Mouse (Mus musculus): ENCODE results near the gene Olfr392. TPM values are rescaled to one million over a fixed set of nuclear protein-coding genes. Genes with fewer than 3 reads are reported as not detected.

Gene Olfr392
- polyA plus RNA-seq (2015; fragmentation: Nextera tagmentation; extraction: Ambion mirVana), result not detected in 2 replicates

DNA sequence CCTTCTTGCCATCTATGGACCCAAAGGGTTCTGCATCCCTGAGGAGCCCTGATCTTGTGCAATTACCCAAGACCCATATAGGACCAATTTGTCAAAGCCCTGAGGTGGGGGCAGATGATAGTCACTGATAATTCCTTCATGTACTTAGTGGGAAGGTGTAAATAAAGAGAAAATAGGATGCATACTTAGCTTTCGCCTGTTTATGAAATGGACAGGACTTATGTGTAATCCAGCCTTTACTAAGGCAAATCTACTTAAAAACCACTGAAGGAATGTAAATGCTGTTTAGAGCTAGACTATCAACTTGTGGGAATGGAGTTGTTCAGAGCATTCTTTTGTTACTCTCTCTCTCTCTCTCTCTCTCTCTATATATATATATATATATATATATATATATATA, at the start of gene Olfr392:
Olfr392 (minus strand) TSS at position 101 of the 400 bp plus-strand sequence.
- no peaks in the 10 kb centered on the region for H3K4me1 ChIP-seq (replicated peaks)
- H3K27ac ChIP-seq, result no peak within 1 kb of the TSS
- no peak for ATAC-seq
- H3K9ac ChIP-seq, result no peak within 1 kb of the TSS
- H3K4me3 ChIP-seq (replicated peaks), result no peak within 1 kb of the TSS
- no peak within 1 kb of the TSS for H3K4me2 ChIP-seq (replicated peaks)
- 89% methylated on average over 1 of the region's 1 CpGs for WGBS
- H3K36me3 ChIP-seq, result no peaks in the 10 kb centered on the region
- no peaks in the 10 kb centered on the region for H3K27me3 ChIP-seq (replicated peaks)
- H3K9me3 ChIP-seq, result no peaks in the 10 kb centered on the region

DNA sequence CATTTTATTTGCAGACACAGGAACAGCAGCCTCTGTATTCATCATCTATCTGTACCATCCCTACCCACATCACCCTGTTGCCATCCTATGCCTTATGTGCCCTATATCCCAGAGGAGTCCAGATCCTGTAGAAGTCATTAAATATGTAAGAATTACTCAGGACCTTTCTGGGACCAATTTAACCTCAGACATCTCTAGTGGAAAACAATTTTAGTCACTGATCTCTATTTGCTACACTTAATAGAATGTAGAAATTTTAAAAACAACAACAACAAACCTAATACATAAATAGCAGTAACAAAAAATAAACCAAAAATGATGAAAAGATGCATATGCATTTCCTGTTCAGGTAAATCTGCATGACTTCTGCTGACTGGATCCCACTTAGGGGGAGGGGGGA, 34.5 kb upstream of the Olfr392 start, which contains the start of gene Olfr393:
Olfr393 (minus strand) TSS at position 101 of the 400 bp plus-strand sequence.
- Histone ChIP-seq H3K9ac (no peak within 1 kb of the TSS), H3K27me3 (replicated peaks) (no peaks in the 10 kb centered on the region), H3K36me3 (no peaks in the 10 kb centered on the region), H3K4me2 (replicated peaks) (no peak within 1 kb of the TSS), H3K4me3 (replicated peaks) (no peak within 1 kb of the TSS), H3K9me3 (no peaks in the 10 kb centered on the region), H3K27ac (no peak within 1 kb of the TSS), H3K4me1 (replicated peaks) (no peaks in the 10 kb centered on the region)
- no peak for ATAC-seq

DNA sequence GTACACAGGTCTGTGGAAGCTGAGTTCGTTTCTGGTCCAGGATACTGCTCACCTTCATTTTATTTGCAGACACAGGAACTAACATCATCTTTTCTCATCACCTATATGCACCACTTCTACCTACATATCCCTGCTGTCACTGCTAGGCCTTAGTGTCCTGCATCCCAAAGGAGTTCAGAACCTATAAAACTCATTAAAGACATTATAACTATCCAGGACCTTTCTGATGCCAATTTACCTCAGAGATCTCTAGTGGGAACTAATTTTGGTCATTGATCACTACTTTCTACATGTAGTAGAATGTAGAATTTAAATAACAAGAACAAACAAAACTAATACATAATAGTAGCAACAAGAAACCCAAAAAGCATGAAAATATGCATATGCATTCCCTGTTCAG, 13.9 kb downstream of the Olfr392 start, which contains the start of gene Olfr391-ps:
Olfr391-ps (minus strand) TSS at position 101 of the 400 bp plus-strand sequence.
- no peak within 1 kb of the TSS for H3K9ac ChIP-seq
- ATAC-seq, result no peak
- no peaks in the 10 kb centered on the region for H3K27me3 ChIP-seq (replicated peaks)
- H3K4me1 ChIP-seq (replicated peaks), result no peaks in the 10 kb centered on the region
- 24% methylated on average over 1 of the region's 1 CpGs for WGBS
- no peak within 1 kb of the TSS for H3K27ac ChIP-seq
- no peaks in the 10 kb centered on the region for H3K9me3 ChIP-seq
- H3K36me3 ChIP-seq, result no peaks in the 10 kb centered on the region
- H3K4me3 ChIP-seq (replicated peaks), result no peak within 1 kb of the TSS
- H3K4me2 ChIP-seq (replicated peaks), result no peak within 1 kb of the TSS

DNA sequence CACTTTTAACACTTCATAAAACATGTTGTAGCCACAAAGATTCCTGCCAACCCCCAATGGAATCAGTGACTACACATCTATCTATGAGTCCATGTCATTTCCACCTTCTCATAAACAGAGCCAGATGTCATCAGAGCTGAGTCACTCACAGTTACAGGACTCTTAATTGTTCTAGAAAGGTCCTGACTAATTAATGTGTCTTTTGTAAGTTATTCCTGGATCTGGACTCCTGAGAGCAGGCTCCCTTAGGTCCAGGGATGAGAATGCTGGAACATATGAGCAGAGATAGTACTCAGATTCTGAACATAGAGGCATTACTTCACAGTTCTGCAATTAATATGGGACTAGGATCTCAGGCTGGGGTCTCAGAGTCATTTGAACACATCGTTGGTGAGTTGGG, 34.2 kb downstream of the Olfr392 start, which contains the start of gene Olfr390:
Olfr390 (plus strand) TSS at position 301 of the 400 bp plus-strand sequence.
- Histone ChIP-seq H3K4me3 (replicated peaks) (no peak within 1 kb of the TSS), H3K9ac (no peak within 1 kb of the TSS), H3K9me3 (no peaks in the 10 kb centered on the region), H3K4me2 (replicated peaks) (no peak within 1 kb of the TSS), H3K4me1 (replicated peaks) (no peaks in the 10 kb centered on the region), H3K27ac (no peak within 1 kb of the TSS), H3K27me3 (replicated peaks) (no peaks in the 10 kb centered on the region), H3K36me3 (no peaks in the 10 kb centered on the region)
- WGBS, result 65% methylated on average over 1 of the region's 1 CpGs
- no peak for ATAC-seq

DNA sequence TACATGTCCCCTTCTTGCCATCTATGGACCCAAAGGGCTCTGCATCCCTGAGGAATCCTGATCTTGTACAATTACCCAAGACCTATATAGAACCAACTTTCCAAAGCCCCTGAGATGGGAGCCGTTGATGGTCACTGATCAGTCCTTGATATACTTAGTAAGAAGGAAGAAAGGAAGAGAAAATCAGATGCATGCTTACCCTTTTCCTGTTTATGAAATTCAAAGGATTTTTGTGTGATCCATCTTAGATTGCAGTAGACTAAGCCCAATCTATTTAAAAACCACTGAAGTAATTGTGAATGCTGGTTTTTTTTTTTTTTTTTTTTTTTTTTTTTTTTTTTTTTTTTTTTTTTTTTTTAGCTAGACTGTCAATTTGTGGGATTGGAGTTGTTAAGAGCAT, 36.2 kb downstream of the Olfr392 start, which contains the start of gene Olfr389:
Olfr389 (minus strand) TSS at position 101 of the 400 bp plus-strand sequence.
- no peaks in the 10 kb centered on the region for H3K9me3 ChIP-seq
- H3K36me3 ChIP-seq, result no peaks in the 10 kb centered on the region
- no peak within 1 kb of the TSS for H3K4me3 ChIP-seq (replicated peaks)
- no peak within 1 kb of the TSS for H3K27ac ChIP-seq
- H3K4me1 ChIP-seq (replicated peaks), result no peaks in the 10 kb centered on the region
- no peak for ATAC-seq
- H3K9ac ChIP-seq, result no peak within 1 kb of the TSS
- no peaks in the 10 kb centered on the region for H3K27me3 ChIP-seq (replicated peaks)
- no peak within 1 kb of the TSS for H3K4me2 ChIP-seq (replicated peaks)
- 84% methylated on average over 1 of the region's 1 CpGs for WGBS

Other genes starting within 250 kb of the Olfr392 start
- not detected in 2 replicates for gene Olfr385, start 224.0 kb downstream of the Olfr392 start, polyA plus RNA-seq (2015; fragmentation: Nextera tagmentation; extraction: Ambion mirVana)
- gene Olfr384, start 218.5 kb downstream of the Olfr392 start, polyA plus RNA-seq (2015; fragmentation: Nextera tagmentation; extraction: Ambion mirVana), result not detected in 2 replicates
- not detected in 2 replicates for gene Zfp735, start 128.3 kb downstream of the Olfr392 start, polyA plus RNA-seq (2015; fragmentation: Nextera tagmentation; extraction: Ambion mirVana)
- not detected in 2 replicates for gene Olfr389, start 36.3 kb downstream of the Olfr392 start, polyA plus RNA-seq (2015; fragmentation: Nextera tagmentation; extraction: Ambion mirVana)
- gene Olfr390, start 34.1 kb downstream of the Olfr392 start, polyA plus RNA-seq (2015; fragmentation: Nextera tagmentation; extraction: Ambion mirVana), result not detected in 2 replicates
- not detected in 2 replicates for gene Olfr391-ps, start 14.0 kb downstream of the Olfr392 start, polyA plus RNA-seq (2015; fragmentation: Nextera tagmentation; extraction: Ambion mirVana)
- gene Olfr393, start 34.4 kb upstream of the Olfr392 start, polyA plus RNA-seq (2015; fragmentation: Nextera tagmentation; extraction: Ambion mirVana), result not detected in 2 replicates
- not detected in 2 replicates for gene Olfr394, start 73.7 kb upstream of the Olfr392 start, polyA plus RNA-seq (2015; fragmentation: Nextera tagmentation; extraction: Ambion mirVana)
- gene Olfr395, start 92.2 kb upstream of the Olfr392 start, polyA plus RNA-seq (2015; fragmentation: Nextera tagmentation; extraction: Ambion mirVana), result not detected in 2 replicates
- gene Olfr23, start 119.6 kb upstream of the Olfr392 start, polyA plus RNA-seq (2015; fragmentation: Nextera tagmentation; extraction: Ambion mirVana), result not detected in 2 replicates
- gene Olfr397, start 143.8 kb upstream of the Olfr392 start, polyA plus RNA-seq (2015; fragmentation: Nextera tagmentation; extraction: Ambion mirVana), result not detected in 2 replicates
- not detected in 2 replicates for gene Olfr398, start 173.4 kb upstream of the Olfr392 start, polyA plus RNA-seq (2015; fragmentation: Nextera tagmentation; extraction: Ambion mirVana)
- gene Olfr139, start 239.5 kb upstream of the Olfr392 start, polyA plus RNA-seq (2015; fragmentation: Nextera tagmentation; extraction: Ambion mirVana), result not detected in 2 replicates
- not detected in 2 replicates for gene Olfr399, start 239.6 kb upstream of the Olfr392 start, polyA plus RNA-seq (2015; fragmentation: Nextera tagmentation; extraction: Ambion mirVana)